Mouse (Mus musculus) lung, adult 2 months (tissue): ENCODE data around the gene Ttyh2.

Experiments
- CTCF ChIP-seq: fragments of 200-500 bp; IDR thresholded peaks from 2 replicates; pipeline ENCODE4 v1.5.1; 2011; ENCODE audit warnings: mild to moderate bottlenecking, low read length, control low read depth; ENCODE audit not compliant: insufficient read depth
- POLR2A ChIP-seq: fragments of 200-500 bp; IDR thresholded peaks from 2 replicates; pipeline ENCODE4 v1.6.1; 2011; ENCODE audit warnings: low read depth, mild to moderate bottlenecking, control low read depth, low read length, borderline replicate concordance; ENCODE audit errors: extremely low read depth

DNA sequence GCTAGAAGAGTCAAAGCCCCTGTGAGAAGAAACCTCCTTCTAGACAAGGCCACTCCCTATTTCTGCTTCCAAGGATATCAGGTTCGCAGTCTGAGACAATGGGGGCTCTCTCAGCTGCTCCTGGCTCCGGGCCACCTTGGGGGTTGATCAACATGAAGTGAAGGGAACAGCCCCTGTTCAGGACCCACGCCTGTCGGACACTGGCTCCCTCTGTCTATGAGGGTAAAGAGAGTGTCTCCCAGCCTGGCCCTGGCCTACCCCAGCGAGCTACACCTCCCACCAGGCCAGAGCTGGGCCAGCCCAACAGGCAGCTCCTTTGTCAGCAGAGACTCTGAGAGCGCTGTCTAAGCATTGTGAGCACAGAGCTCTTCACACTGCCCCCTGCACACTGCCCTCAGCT, 94.7 kb downstream of the Ttyh2 start:
- TF ChIP-seq CTCF (no peak), POLR2A (no peak)
